Mouse (Mus musculus): ENCODE measurements around the gene Bckdhb.
"Not testable (repeated sequence)": the region's sequence is repeated elsewhere in the genome, so short reads cannot be mapped to it uniquely, and the experiment has no call there.

Gene Bckdhb

GRCm38 (mm10) chr9:84045632-84046031 lies 120.7 kb downstream of the Bckdhb start:
- DNase-seq (ENCODE audit: low spot score in 2 of 2) = no peak

- no peak for DNase-seq (ENCODE audit: low spot score in 2 of 2)
These were observed 121.4 kb downstream of the Bckdhb start for GRCm38 (mm10) chr9:84046334-84046733.

- DNase-seq (ENCODE audit: low spot score in 2 of 2) = no peak
These were observed 122.0 kb downstream of the Bckdhb start for GRCm38 (mm10) chr9:84046961-84047360.

GRCm38 (mm10) chr9:84047436-84047835 lies 122.5 kb downstream of the Bckdhb start:
- no peak for DNase-seq (ENCODE audit: low spot score in 2 of 2)

GRCm38 (mm10) chr9:84049142-84049541 lies 124.2 kb downstream of the Bckdhb start:
- DNase-seq (ENCODE audit: low spot score in 2 of 2) = no peak

- DNase-seq (ENCODE audit: low spot score in 2 of 2) = no peak
These were observed 126.1 kb downstream of the Bckdhb start for GRCm38 (mm10) chr9:84050867-84051635.

- no peak for DNase-seq (ENCODE audit: low spot score in 2 of 2)
These were observed 130.3 kb downstream of the Bckdhb start for GRCm38 (mm10) chr9:84055125-84055807.

GRCm38 (mm10) chr9:84060781-84061180 lies 135.8 kb downstream of the Bckdhb start:
- not testable (repeated sequence) for DNase-seq (ENCODE audit: low spot score in 2 of 2)

GRCm38 (mm10) chr9:84063617-84064016 lies 138.7 kb downstream of the Bckdhb start:
- no peak for DNase-seq (ENCODE audit: low spot score in 2 of 2)

GRCm38 (mm10) chr9:84064113-84064512 lies 139.2 kb downstream of the Bckdhb start:
- no peak for DNase-seq (ENCODE audit: low spot score in 2 of 2)

GRCm38 (mm10) chr9:84070247-84070646 lies 145.3 kb downstream of the Bckdhb start:
- DNase-seq (ENCODE audit: low spot score in 2 of 2) = no peak

- DNase-seq (ENCODE audit: low spot score in 2 of 2) = no peak
These were observed 145.8 kb downstream of the Bckdhb start for GRCm38 (mm10) chr9:84070740-84071139.

GRCm38 (mm10) chr9:84072534-84072933 lies 147.6 kb downstream of the Bckdhb start:
- DNase-seq (ENCODE audit: low spot score in 2 of 2) = no peak

GRCm38 (mm10) chr9:84073237-84073636 lies 148.3 kb downstream of the Bckdhb start:
- no peak for DNase-seq (ENCODE audit: low spot score in 2 of 2)

- no peak for DNase-seq (ENCODE audit: low spot score in 2 of 2)
These were observed 158.6 kb downstream of the Bckdhb start for GRCm38 (mm10) chr9:84083551-84083950.

- DNase-seq (ENCODE audit: low spot score in 2 of 2) = no peak
These were observed 159.7 kb downstream of the Bckdhb start for GRCm38 (mm10) chr9:84084686-84085085.

GRCm38 (mm10) chr9:84090316-84091063 lies 165.5 kb downstream of the Bckdhb start:
- DNase-seq (ENCODE audit: low spot score in 2 of 2) = no peak

- DNase-seq (ENCODE audit: low spot score in 2 of 2) = no peak
These were observed 168.0 kb downstream of the Bckdhb start for GRCm38 (mm10) chr9:84092994-84093393.

GRCm38 (mm10) chr9:84094111-84094510 lies 169.2 kb downstream of the Bckdhb start:
- no peak for DNase-seq (ENCODE audit: low spot score in 2 of 2)

- no peak for DNase-seq (ENCODE audit: low spot score in 2 of 2)
These were observed 171.6 kb downstream of the Bckdhb start for GRCm38 (mm10) chr9:84096484-84097015.

GRCm38 (mm10) chr9:84103344-84103743 lies 178.4 kb downstream of the Bckdhb start:
- DNase-seq (ENCODE audit: low spot score in 2 of 2) = no peak

GRCm38 (mm10) chr9:84106438-84106837 lies 181.5 kb downstream of the Bckdhb start:
- DNase-seq (ENCODE audit: low spot score in 2 of 2) = no peak
